Mouse (Mus musculus): ENCODE results near the gene Tbx4.

The Tbx4 gene

GRCm38 (mm10) chr11:85900291-85900690 lies 14.1 kb downstream of the Tbx4 start:
- no peak for DNase-seq (ENCODE audit: low read depth, low spot score)

- DNase-seq (ENCODE audit: low read depth, low spot score) = no peak
Measured at GRCm38 (mm10) chr11:85909514-85909913, 23.3 kb downstream of the Tbx4 start.

- no peak for DNase-seq (ENCODE audit: low read depth, low spot score)
Measured at GRCm38 (mm10) chr11:85910133-85910532, 23.9 kb downstream of the Tbx4 start.

DNA sequence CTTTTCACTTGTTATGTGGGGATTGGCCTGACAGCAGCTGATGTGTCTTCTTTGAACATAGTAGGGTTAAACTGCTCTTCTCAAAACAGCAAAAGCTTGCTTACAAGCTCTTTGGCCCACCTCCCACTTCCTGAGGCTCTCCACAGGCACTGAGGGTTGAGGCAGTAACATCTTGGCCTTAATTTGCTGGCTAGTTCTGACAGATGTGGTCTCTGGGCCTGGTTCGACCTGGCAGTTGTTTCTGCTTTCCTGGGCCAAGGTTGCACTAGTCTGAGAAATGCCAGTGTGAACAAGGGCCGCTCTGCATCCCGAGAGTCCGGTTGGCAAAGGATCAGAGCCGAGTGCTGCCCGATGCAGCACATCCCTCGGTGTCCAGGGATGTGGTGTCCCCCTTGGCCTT lies 27.3 kb downstream of the Tbx4 start:
- no peak for DNase-seq (ENCODE audit: low read depth, low spot score)

DNA sequence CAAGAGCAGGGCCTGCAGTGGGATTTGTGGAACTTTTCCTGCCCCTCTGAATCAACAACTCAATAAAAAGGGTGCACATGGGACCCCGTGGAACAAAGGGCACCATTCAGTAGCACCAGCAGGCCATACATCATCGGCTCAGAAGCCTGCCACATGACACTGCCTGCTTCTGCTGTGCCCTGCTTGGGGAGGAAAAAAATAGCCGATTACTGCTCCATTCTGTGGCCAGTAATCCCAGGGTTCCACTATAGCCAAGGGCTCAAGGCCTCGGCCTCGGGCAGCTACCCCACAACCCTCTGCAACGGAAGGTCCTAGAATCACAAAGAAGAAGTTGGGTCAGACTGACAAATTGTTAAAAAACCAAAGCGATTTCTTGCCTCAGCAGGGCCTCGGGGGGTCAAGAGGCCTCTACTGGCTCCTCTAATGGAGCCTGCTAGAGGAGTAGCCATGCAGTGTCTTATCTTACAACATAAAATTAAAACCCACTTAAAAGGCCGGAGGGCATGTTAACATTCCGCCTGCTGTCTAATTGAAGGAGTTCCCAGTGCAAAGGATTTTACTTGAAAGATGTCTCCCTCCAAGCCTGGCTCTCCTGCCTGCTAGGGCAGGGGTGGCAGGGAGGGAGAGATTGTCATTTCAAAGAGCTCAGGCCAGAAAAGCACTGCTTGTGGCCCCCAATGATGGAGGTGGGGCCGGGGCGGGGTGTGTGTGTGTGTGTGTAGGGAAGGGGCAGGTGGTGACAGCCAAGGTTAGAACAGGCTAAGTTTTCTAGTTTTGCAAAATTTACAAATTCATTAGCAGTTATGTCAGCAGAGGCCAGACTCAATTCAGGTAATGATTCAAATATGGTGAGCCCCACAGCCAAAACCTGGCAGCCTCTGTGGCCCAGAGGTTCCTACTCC lies 31.1 kb downstream of the Tbx4 start:
- DNase-seq (ENCODE audit: low read depth, low spot score) = no peak

DNA sequence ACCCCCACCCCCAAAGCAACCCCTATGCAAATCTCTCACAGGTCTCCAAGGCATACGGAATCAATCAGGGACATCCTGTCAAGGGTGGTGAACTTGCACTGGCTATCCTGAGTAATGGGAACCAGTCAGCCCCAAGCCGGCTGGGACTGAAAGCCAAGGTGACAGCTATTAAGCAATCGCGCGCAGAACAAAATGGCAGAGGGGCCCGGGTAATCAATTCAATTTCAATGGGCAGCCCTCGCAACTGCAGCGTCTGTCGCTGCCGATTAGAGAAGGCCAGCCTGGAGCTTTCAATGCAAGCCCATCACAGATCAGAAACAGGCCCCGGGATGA lies 31.7 kb downstream of the Tbx4 start:
- no peak for DNase-seq (ENCODE audit: low read depth, low spot score)

DNA sequence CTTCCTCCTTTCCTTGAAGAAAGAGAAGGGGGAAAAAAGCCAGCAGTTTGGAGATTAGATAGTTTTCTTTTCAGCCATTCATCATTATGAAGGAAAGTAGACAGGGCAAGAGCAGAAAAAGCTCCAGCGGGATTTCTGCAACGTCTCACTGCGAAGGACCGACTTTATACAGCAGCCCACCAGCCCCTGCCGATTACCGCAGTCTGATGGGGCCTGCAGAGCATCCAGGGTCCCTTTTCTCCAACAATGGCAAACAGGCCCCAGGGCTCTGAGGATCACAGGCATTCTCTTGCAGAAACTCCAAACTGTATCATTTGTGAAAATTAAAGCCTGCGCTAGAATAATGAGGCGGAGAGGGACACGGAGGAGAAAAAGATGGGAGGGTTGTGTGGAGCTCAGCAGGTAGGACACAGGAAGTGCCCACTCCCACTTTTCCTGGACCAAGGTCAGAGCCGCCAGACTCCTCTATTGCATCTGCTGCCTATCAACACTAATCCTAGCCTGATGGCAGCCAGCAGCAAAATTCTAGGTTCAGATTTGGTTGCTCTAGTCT lies 32.2 kb downstream of the Tbx4 start:
- no peak for DNase-seq (ENCODE audit: low read depth, low spot score)

- DNase-seq (ENCODE audit: low read depth, low spot score) = no peak
Measured at GRCm38 (mm10) chr11:85925294-85925743, 39.1 kb downstream of the Tbx4 start.

- no peak for DNase-seq (ENCODE audit: low read depth, low spot score)
Measured at GRCm38 (mm10) chr11:85926287-85926764, 40.1 kb downstream of the Tbx4 start.

DNA sequence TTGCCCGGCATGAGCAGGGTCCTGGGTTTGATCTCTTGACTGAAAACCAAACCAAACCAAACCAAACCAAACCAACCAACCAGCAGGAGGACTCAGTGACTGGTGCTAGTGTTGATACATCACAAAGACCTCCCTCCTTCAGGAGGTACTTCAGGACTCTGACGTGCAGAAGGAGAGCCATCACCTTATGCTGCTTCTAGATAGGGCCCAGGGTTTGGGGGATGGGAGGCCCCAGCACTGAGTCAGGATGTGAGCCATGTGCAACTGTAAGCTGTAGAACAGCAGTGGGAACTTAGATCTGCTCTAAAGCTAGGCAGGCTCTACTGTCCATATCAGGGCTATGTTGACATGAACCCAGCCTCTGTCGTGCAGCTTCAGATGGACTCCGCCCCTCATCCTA lies 41.9 kb downstream of the Tbx4 start:
- DNase-seq (ENCODE audit: low read depth, low spot score) = no peak

DNA sequence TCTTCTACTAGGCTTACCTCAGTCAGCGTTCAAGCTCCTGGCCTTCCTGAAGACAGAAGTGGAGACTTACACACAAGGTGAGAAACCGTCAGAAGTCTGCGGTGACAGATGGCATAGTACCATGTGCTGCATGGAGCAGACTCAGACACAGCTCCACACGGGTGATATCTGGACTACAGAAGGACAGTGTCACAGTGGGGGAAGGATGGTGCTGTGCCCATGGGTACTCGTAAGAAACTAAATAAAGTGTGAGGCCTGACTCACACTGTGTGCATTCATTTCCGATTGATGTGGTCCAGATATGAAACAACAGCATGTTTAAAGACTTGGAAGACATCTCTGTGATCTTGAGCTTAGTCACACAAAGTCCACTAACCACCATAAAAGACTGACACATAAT lies 43.4 kb downstream of the Tbx4 start:
- no peak for DNase-seq (ENCODE audit: low read depth, low spot score)

- no peak for DNase-seq (ENCODE audit: low read depth, low spot score)
Measured at GRCm38 (mm10) chr11:85941785-85942570, 55.8 kb downstream of the Tbx4 start.

- DNase-seq (ENCODE audit: low read depth, low spot score) = no peak
Measured at GRCm38 (mm10) chr11:85948765-85949164, 62.5 kb downstream of the Tbx4 start.

DNA sequence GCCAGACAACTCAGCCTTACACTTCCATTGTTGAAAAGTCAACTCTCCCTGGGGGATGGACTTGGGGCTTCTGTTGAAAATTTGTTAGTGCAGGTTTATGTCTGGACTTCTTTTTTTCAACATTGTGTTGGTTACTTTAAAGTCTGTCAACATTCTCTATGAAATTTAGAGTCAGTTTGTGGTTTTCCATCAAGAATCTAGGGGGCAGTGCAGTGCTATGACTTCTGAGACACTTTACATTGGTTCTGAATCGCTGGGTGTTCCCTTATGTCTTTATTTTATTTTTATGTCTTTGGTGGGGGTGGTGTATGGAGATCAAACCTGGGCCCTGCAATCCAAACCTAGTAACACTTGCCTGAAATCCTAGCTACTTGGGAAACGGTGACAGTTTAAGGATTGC lies 63.5 kb downstream of the Tbx4 start:
- DNase-seq (ENCODE audit: low read depth, low spot score) = no peak

DNA sequence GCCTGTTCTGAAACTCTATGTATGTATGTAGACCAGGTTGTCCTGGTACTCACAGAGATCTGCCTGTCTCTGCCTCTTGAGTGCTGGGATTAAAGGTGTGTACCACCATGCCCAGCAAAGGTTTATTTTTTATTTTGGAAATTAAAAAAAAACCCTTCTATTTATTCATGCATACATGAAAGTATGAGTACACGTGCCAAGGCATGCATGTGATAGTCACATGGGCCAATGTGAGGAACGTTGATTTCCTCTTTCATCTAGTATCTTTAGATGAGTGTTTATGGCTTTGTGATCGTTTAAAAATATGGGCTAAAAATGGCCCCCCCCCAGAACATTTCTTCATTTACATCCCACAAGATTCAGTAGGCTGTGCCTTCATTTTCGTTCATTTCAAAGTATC lies 66.3 kb downstream of the Tbx4 start:
- no peak for DNase-seq (ENCODE audit: low read depth, low spot score)

DNA sequence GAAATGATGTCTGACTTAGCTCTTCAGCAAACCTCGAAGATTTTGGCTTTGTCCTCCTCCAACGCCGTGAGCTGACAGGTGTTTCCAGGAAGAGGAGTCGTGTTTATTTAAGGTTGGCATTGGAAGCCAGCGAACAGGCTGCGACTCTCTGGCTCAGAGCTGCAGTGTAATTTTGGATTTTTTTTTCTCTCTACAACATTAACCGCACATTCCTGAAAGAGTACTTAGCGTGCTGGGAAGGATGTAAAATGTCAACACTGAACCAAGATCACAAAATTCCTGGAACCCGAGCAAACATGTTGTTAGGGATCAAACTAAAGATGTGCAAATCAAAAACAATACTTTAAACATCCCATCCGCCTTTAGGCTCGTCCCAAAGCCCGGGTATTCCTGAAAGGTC lies 69.4 kb downstream of the Tbx4 start:
- no peak for DNase-seq (ENCODE audit: low read depth, low spot score)

GRCm38 (mm10) chr11:85956422-85956821 lies 70.2 kb downstream of the Tbx4 start:
- DNase-seq (ENCODE audit: low read depth, low spot score) = no peak

DNA sequence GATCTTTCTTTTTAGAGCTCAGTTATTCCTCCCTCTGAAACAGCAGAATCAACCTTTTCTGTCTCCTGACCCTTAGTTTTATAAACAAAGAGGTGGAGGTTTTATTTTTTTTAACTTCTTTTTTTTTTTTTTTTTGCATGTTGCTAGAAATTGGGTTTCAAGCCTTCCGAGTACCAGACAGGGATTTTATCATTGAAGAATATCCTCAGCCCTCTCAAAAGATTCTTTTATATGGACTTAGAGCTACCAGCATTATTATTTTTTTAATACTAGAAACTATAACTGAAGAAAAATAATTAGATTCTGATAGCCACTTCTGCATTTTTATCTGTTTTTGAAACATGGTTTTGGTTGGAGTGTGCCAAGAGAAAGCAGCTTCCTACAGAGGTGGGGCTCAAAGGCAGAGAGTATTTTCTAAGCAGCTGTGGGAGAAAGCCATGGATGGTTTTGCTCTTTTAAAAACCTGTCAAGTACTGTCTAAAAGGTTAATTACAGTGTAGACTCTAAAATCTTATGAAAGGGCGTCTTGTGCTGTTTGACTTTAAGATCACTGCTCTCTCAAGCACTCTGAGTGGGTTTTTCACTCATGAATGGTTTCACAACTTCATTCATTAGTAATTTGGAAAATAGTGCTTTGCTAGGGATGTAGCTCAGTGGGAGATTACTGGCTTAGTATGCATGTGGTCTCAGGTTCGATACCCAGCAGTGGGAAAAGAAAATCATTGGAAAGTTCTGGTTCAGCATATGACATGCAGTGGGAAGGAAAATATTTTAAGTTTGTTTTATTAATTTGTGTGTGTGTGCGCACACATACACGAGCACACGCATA lies 70.9 kb downstream of the Tbx4 start:
- DNase-seq (ENCODE audit: low read depth, low spot score) = no peak

- no peak for DNase-seq (ENCODE audit: low read depth, low spot score)
Measured at GRCm38 (mm10) chr11:85959837-85960236, 73.6 kb downstream of the Tbx4 start.

DNA sequence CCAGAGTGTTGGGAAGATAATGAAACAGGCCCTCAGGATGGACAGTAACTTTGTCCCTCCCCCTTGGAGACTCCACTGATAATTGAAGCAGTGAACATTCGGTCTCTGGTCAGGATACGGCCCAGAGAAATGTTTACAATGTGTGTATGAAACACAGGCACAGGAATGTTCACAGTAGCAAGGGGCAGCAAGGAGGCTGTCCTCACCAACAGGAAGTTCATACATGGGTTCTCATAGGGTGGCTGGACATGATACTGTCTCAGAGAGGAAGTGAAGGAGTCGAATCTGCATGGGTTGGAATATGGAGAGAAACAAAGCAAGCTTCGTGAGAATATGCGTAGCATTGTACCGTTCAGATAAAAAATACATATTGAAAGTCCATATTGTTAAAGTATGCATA lies 74.1 kb downstream of the Tbx4 start:
- DNase-seq (ENCODE audit: low read depth, low spot score) = no peak

DNA sequence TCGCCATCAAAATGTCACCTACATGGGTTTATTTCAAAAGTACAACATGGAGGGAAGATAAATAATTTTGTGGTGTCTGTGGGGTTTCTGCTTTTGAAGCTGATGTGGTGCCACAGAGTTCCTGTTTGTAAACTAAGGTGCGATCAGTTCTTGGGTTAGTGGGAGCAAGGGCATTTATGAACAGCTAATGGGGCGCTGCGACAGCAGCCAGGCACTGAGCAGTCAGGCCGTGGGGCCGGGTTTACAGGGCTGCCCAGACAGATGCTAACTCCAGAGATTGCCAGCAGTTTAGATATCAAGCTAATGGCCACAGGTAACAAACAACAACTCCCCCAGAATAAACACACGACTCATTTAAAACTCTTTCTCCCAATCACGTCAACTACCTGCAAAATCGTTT lies 75.3 kb downstream of the Tbx4 start:
- DNase-seq (ENCODE audit: low read depth, low spot score) = no peak

Data from WW6 (cell line).